Mouse (Mus musculus) heart, adult 2 months (tissue): ENCODE results near the gene Il23a. TPM values are rescaled to one million over a fixed set of nuclear protein-coding genes. Genes with fewer than 3 reads are reported as not detected.

Experiments used
- DNase-seq, 2 experiments: peaks; one replicate each; pipeline ENCODE4 v3.0.0; 2021
- H3K27ac ChIP-seq: fragments of 200-600 bp; 2 replicates; pipeline ENCODE4 v1.8.1; 2022
- H3K27me3 ChIP-seq: fragments of 200-500 bp; 2 replicates; pipeline ENCODE4 v1.6.1; 2012; ENCODE audit warnings: mild to moderate bottlenecking, low read length, inconsistent platforms, mixed read lengths; ENCODE audit not compliant: control insufficient read depth, insufficient read depth
- H3K36me3 ChIP-seq: fragments of 200-500 bp; 2 replicates; pipeline ENCODE4 v1.6.1; 2012; ENCODE audit warnings: low read length, inconsistent platforms; ENCODE audit not compliant: control insufficient read depth, insufficient read depth
- H3K4me1 ChIP-seq: fragments of 200-500 bp; 2 replicates; pipeline ENCODE4 v1.6.1; 2011; ENCODE audit warnings: low read length; ENCODE audit not compliant: control insufficient read depth, insufficient read depth
- H3K4me3 ChIP-seq: fragments of 200-600 bp; 2 replicates; pipeline ENCODE4 v1.8.1; 2022
- H3K79me2 ChIP-seq: fragments of 200-500 bp; replicated peaks from 2 replicates; pipeline ENCODE4 v1.6.1; 2012; ENCODE audit warnings: mild to moderate bottlenecking, inconsistent platforms, low read length, moderate library complexity, mixed read lengths; ENCODE audit not compliant: control insufficient read depth, insufficient read depth
- H3K9ac ChIP-seq: fragments of 200-500 bp; 2 replicates; pipeline ENCODE4 v1.6.1; 2012; ENCODE audit warnings: low read depth, mild to moderate bottlenecking, control low read depth, inconsistent platforms, low read length, mixed read lengths
- CTCF ChIP-seq: fragments of 200-600 bp; IDR thresholded peaks from 2 replicates; pipeline ENCODE4 v1.8.1; 2022; ENCODE audit warnings: antibody characterized with exemption, mild to moderate bottlenecking, moderate library complexity
- EP300 ChIP-seq: fragments of 200-500 bp; IDR thresholded peaks from 2 replicates; pipeline ENCODE4 v1.6.1; 2011; ENCODE audit warnings: low read depth, low read length, control low read depth; ENCODE audit not compliant: insufficient read depth
- POLR2A ChIP-seq: fragments of 200-500 bp; IDR thresholded peaks from 2 replicates; pipeline ENCODE4 v1.6.1; 2011; ENCODE audit warnings: mild to moderate bottlenecking, low read depth, low read length, control low read depth; ENCODE audit not compliant: insufficient read depth
- WGBS: fragments of 180-500 bp; shearing (Covaris S2); methylation state at CpG from one replicate; pipeline ENCODE4 v1.1.7; 2018; 5-methylcytosine and 5-hydroxymethylcytosine counted together
- intact Hi-C: fragments of 180-260 bp; cut with DNase I; formaldehyde crosslinking; loops from one replicate; pipeline ENCODE4 v1.15.1; 2025
- polyA plus RNA-seq: library from polyadenylated mRNA; depleted of rRNA; stranded (reverse); fragments of >200 nt; gene quantifications from 2 replicates; pipeline ENCODE4 v1.2.3, GENCODE M21; 2012
- total RNA-seq, 2 experiments: library from RNA; stranded (reverse); gene quantifications; 2 replicates each; pipeline ENCODE4 v1.2.3; 2021

Il23a gene
- total and polyA plus RNA-seq, 3 experiments: 0.16 TPM; not detected in 2

GRCm38 (mm10) chr10:128310902-128311301 lies 12.3 kb upstream of the Il23a start:
- H3K27me3 ChIP-seq: no peaks in the 10 kb centered on the region
- no peaks in the 10 kb centered on the region for H3K36me3 ChIP-seq
- no peak overlapping the region for H3K9ac ChIP-seq
- H3K4me1 ChIP-seq: no peaks in the 10 kb centered on the region
- DNase-seq: no peak
- H3K79me2 ChIP-seq: no peaks in the 10 kb centered on the region
- intact Hi-C loops: no loop called here
- H3K27ac ChIP-seq: no peak overlapping the region
- H3K4me3 ChIP-seq: no peak overlapping the region
- TF ChIP-seq CTCF (no peak), POLR2A (no peak), EP300 (no peak)
- 36% methylated on average over 4 of the region's 4 CpGs for WGBS

- no peaks in the 10 kb centered on the region for H3K36me3 ChIP-seq
- H3K27ac ChIP-seq: no peak overlapping the region
- DNase-seq: peak; percentile 20 to 33
- no peaks in the 10 kb centered on the region for H3K27me3 ChIP-seq
- no peak overlapping the region for H3K9ac ChIP-seq
- no peaks in the 10 kb centered on the region for H3K79me2 ChIP-seq
- no peaks in the 10 kb centered on the region for H3K4me1 ChIP-seq
- intact Hi-C loops: no loop called here
- TF ChIP-seq POLR2A: no peak
- no peak for TF ChIP-seq EP300
- H3K4me3 ChIP-seq: no peak overlapping the region
- 34% methylated on average over 11 of the region's 11 CpGs for WGBS
Observed at GRCm38 (mm10) chr10:128310177-128310576, 11.6 kb upstream of the Il23a start.

GRCm38 (mm10) chr10:128309654-128310053 lies 11.1 kb upstream of the Il23a start:
- H3K27me3 ChIP-seq: no peaks in the 10 kb centered on the region
- intact Hi-C loops: no loop called here
- no peaks in the 10 kb centered on the region for H3K4me1 ChIP-seq
- WGBS: 93% methylated on average over 7 of the region's 7 CpGs
- DNase-seq: no peak
- H3K9ac ChIP-seq: no peak overlapping the region
- H3K27ac ChIP-seq: no peak overlapping the region
- H3K79me2 ChIP-seq: no peaks in the 10 kb centered on the region
- no peaks in the 10 kb centered on the region for H3K36me3 ChIP-seq
- H3K4me3 ChIP-seq: no peak overlapping the region
- TF ChIP-seq CTCF: no peak
- no peak for TF ChIP-seq POLR2A
- TF ChIP-seq EP300: no peak

GRCm38 (mm10) chr10:128303126-128304021 lies 4.8 kb upstream of the Il23a start, which contains the start of gene Pan2:
Pan2 (plus strand) TSS chr10:128303335.
- H3K4me3 ChIP-seq: peak within 1 kb of the TSS; percentile 88
- no peaks in the 10 kb centered on the region for H3K27me3 ChIP-seq
- peaks cover 6% of the 10 kb centered on the region for H3K4me1 ChIP-seq
- H3K9ac ChIP-seq: peak within 1 kb of the TSS; percentile 75
- TF ChIP-seq POLR2A (peak; percentile 74), CTCF (no peak), EP300 (peak; percentile 41; the same call in 1 of the 2 replicates)
- peak; percentile 100 for DNase-seq
- intact Hi-C loops: loop anchor here (5.0 kb wide), 1 partner anchor 324 kb away; the partner anchor contains the start of gene Rps26
- H3K36me3 ChIP-seq: 0 out of 2 replicates have a peak, but pooled peaks cover 2% of the 10 kb centered on the region
- H3K79me2 ChIP-seq: no peaks in the 10 kb centered on the region
- WGBS: under 1% methylated on average over 37 of the region's 37 CpGs
- peak within 1 kb of the TSS; percentile 100 for H3K27ac ChIP-seq

- Histone ChIP-seq H3K36me3 (0 out of 2 replicates have a peak, but pooled peaks cover 2% of the 10 kb centered on the region), H3K4me3 (peak overlapping the region; percentile 88), H3K27me3 (no peaks in the 10 kb centered on the region), H3K79me2 (no peaks in the 10 kb centered on the region), H3K9ac (peak overlapping the region; percentile 75), H3K27ac (peak overlapping the region; percentile 100), H3K4me1 (peaks cover 7% of the 10 kb centered on the region)
- no peak for TF ChIP-seq CTCF
- no peak for DNase-seq
- WGBS: 0% methylated on average over 9 of the region's 9 CpGs
- intact Hi-C loops: loop anchor here (5.0 kb wide), 1 partner anchor 325 kb away; the partner anchor contains the start of gene Rps26
Observed at GRCm38 (mm10) chr10:128302785-128303125, 4.2 kb upstream of the Il23a start.

GRCm38 (mm10) chr10:128302357-128302756 lies 3.8 kb upstream of the Il23a start:
- intact Hi-C loops: loop anchor here (5.0 kb wide), 1 partner anchor 325 kb away; the partner anchor contains the start of gene Rps26
- peak overlapping the region; percentile 100 for H3K27ac ChIP-seq
- H3K27me3 ChIP-seq: no peaks in the 10 kb centered on the region
- H3K4me3 ChIP-seq: peak overlapping the region; percentile 88
- no peak for TF ChIP-seq EP300
- TF ChIP-seq POLR2A: no peak
- TF ChIP-seq CTCF: no peak
- no peaks in the 10 kb centered on the region for H3K79me2 ChIP-seq
- H3K9ac ChIP-seq: peak overlapping the region; percentile 75
- H3K36me3 ChIP-seq: 0 out of 2 replicates have a peak, but pooled peaks cover 2% of the 10 kb centered on the region
- peaks cover 8% of the 10 kb centered on the region for H3K4me1 ChIP-seq
- no peak for DNase-seq
- 21% methylated on average over 3 of the region's 3 CpGs for WGBS
